Mouse (Mus musculus): ENCODE results near the gene Atf6b.

The Atf6b gene

GRCm38 (mm10) chr17:34692906-34693305, 46.0 kb downstream of the Atf6b start:
- DNase-seq (ENCODE audit: low spot score in 2 of 2), result no peak

- peak; percentile 69 to 80 for DNase-seq (ENCODE audit: low spot score in 2 of 2)
Observed at GRCm38 (mm10) chr17:34699575-34700408, 52.8 kb downstream of the Atf6b start.

- peak; percentile 38 to 48 for DNase-seq (ENCODE audit: low spot score in 2 of 2)
Observed at GRCm38 (mm10) chr17:34700671-34701071, 53.7 kb downstream of the Atf6b start.
